Mouse (Mus musculus) megakaryocyte, embryonic 14.5 days (primary cell): ENCODE results near the gene Aqp1. TPM values are rescaled to one million over a fixed set of nuclear protein-coding genes. Genes with fewer than 3 reads are reported as not detected.

Experiments used
- H3K27me3 ChIP-seq: replicated peaks from 2 replicates; pipeline ENCODE3; 2012; ENCODE audit warnings: inconsistent platforms
- H3K36me3 ChIP-seq: replicated peaks from 2 replicates; pipeline ENCODE3; 2012; ENCODE audit warnings: low read length, inconsistent platforms, mixed read lengths
- H3K4me1 ChIP-seq: 2 replicates; pipeline ENCODE4 v1.6.1; 2012; ENCODE audit warnings: inconsistent platforms
- H3K4me3 ChIP-seq: replicated peaks from 2 replicates; pipeline ENCODE3; 2012; ENCODE audit warnings: moderate library complexity, mild to moderate bottlenecking, inconsistent platforms
- H3K9me3 ChIP-seq: 2 replicates; pipeline ENCODE4 v1.6.1; 2012; ENCODE audit warnings: inconsistent platforms
- FLI1 ChIP-seq: IDR thresholded peaks from 2 replicates; pipeline ENCODE4 v1.6.1; 2012; ENCODE audit warnings: low read length, inconsistent platforms, mixed read lengths
- GATA1 ChIP-seq: IDR thresholded peaks from 3 replicates; pipeline ENCODE4 v1.6.1; 2012; ENCODE audit warnings: mixed read lengths, low read length, inconsistent platforms, borderline replicate concordance
- polyA plus RNA-seq: library from polyadenylated mRNA; stranded (reverse); fragments of >175 nt; gene quantifications from 2 replicates; pipeline ENCODE4 v1.2.3, GENCODE M21; 2012; ENCODE audit warnings: low replicate concordance; ENCODE audit not compliant: insufficient read depth

Gene Aqp1
- polyA plus RNA-seq, 1 experiment: 4.6 TPM

DNA sequence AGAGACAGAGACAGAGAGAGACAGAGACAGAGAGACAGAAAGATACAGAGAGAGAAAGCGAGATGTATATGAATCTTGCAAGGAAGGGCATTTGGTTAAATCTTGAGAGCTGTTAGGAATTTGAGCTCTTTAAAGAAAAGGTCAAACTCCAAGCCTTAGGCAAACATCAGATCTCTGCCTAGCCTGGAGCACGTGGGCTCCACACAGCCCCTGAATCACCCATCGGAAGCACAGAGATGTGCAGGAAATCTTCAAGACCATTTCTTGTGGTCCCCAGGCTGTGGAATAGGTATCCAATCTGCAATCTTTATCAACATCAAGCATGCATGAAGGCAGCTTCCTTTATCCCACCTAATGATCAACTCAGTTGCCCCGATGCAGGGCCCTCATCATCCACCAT is 41.2 kb downstream of the Aqp1 start:
- H3K36me3 ChIP-seq: no peaks in the 10 kb centered on the region
- H3K27me3 ChIP-seq: peaks cover 19% of the 10 kb centered on the region
- peaks cover 53% of the 10 kb centered on the region for H3K4me1 ChIP-seq
- no peak overlapping the region for H3K4me3 ChIP-seq
- no peaks in the 10 kb centered on the region for H3K9me3 ChIP-seq
- no peak for TF ChIP-seq FLI1
- no peak for TF ChIP-seq GATA1

DNA sequence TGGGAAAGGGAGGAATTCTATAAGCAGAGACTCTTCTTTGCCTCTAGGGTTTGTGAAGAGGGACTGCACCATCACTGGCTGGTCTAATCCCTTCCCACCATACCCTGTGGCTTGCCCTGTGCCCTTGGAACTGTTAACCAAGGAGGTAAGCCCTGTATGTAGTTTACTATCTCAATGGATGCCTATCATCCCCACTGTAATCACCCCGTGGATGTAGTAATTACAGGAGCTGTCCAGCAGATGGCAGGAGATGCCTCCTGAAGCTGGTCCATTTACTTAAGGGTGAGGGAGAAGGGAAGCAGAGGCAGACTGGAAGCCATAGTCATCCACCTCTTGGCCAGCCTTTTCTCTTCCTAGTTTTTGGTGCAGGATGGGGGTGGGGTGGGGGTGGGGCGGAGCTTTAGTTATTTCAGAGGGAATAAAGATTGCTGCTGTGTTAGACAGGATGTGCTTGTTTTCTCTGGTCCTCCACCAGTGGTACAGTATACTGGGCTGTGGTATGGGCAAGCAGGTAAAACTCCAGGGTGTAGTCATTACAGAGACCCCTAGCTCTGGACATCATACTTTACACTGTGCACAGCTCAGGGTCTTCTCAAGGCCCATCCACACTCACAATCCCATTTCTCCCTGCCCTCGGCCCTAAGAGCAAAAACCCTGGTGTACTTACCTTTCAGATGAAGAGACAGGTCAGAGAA is 43.6 kb downstream of the Aqp1 start:
- peaks cover 26% of the 10 kb centered on the region for H3K27me3 ChIP-seq
- no peak overlapping the region for H3K4me3 ChIP-seq
- no peaks in the 10 kb centered on the region for H3K36me3 ChIP-seq
- TF ChIP-seq FLI1 (no peak), GATA1 (no peak)
- H3K9me3 ChIP-seq: no peaks in the 10 kb centered on the region
- peaks cover 64% of the 10 kb centered on the region for H3K4me1 ChIP-seq

DNA sequence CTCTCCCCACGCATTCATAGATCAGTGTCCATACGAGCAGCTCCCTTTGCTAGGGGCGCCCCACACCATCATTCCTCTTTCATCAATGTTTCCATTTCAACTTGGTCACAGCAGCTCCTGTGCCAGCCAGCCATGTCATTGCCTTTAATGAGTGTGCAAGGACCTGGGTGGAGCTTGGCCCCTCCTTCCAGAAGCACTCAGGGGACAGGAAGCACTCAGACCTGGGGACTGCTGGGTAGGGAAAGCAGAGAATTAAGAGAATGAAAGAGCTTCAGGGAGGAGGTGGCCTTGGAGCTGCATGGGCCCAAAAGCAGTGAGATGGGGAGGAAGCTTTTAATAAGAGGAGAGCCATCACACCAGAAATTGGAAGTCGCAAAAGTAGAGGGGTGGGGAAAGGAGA is 45.7 kb downstream of the Aqp1 start:
- H3K27me3 ChIP-seq: peaks cover 20% of the 10 kb centered on the region
- peaks cover 56% of the 10 kb centered on the region for H3K4me1 ChIP-seq
- TF ChIP-seq GATA1 (no peak), FLI1 (no peak)
- H3K4me3 ChIP-seq: peak overlapping the region; percentile 8
- H3K36me3 ChIP-seq: no peaks in the 10 kb centered on the region
- H3K9me3 ChIP-seq: no peaks in the 10 kb centered on the region

DNA sequence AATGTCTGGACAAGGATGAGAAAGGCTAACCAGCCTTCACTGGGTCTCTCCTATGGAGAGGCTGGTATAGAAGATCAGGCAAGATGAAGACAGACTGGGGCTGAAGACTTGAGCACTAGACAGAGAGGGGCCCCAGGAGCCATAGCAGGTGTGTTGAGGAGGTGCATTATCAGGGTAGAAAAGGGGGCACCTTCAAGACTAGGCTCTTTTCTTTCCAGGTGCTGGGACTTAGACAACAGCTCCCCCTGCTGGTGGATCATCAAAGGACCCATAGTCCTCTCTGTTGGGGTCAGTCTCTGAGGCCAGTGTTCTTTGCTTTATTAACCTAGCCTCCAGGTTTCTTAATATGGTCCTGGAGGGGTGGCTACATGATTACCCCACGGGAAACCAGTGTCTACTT is 47.7 kb downstream of the Aqp1 start:
- no peak overlapping the region for H3K4me3 ChIP-seq
- H3K4me1 ChIP-seq: peaks cover 47% of the 10 kb centered on the region
- no peaks in the 10 kb centered on the region for H3K36me3 ChIP-seq
- 0 out of 2 replicates have a peak, but pooled peaks cover 6% of the 10 kb centered on the region for H3K9me3 ChIP-seq
- TF ChIP-seq GATA1 (no peak), FLI1 (no peak)
- H3K27me3 ChIP-seq: peaks cover 30% of the 10 kb centered on the region

DNA sequence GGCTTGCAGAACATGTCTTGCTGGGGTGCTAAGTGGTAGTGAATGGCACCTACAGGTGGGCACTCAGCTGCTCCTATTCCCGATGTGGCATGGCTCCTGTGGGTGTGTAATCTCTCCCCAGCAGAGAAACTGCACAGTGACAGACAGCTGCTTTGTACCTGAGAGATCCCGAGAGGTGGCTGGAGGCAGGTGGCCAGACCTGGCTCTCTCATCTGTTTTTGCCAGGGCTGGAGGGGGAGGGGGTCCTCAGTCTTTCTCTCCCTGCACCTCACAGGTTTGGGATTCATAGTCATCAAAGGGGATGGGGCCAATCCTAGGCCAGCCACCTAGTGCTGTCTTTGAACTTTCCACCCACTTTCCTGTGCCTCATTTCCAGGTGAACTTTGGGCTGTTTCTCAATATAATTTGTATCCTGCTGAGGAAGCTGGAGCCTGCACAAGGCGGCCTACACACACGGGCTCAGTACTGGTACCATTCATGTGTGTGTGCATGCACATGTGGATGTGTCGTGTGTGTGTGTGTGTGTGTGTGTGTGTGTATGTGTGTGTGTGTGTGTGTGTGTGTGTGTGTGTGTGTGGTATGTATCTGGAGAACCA is 48.2 kb downstream of the Aqp1 start:
- H3K27me3 ChIP-seq: peaks cover 34% of the 10 kb centered on the region
- no peak overlapping the region for H3K4me3 ChIP-seq
- H3K36me3 ChIP-seq: no peaks in the 10 kb centered on the region
- peaks cover 47% of the 10 kb centered on the region for H3K4me1 ChIP-seq
- TF ChIP-seq GATA1 (no peak), FLI1 (no peak)
- 0 out of 2 replicates have a peak, but pooled peaks cover 6% of the 10 kb centered on the region for H3K9me3 ChIP-seq

DNA sequence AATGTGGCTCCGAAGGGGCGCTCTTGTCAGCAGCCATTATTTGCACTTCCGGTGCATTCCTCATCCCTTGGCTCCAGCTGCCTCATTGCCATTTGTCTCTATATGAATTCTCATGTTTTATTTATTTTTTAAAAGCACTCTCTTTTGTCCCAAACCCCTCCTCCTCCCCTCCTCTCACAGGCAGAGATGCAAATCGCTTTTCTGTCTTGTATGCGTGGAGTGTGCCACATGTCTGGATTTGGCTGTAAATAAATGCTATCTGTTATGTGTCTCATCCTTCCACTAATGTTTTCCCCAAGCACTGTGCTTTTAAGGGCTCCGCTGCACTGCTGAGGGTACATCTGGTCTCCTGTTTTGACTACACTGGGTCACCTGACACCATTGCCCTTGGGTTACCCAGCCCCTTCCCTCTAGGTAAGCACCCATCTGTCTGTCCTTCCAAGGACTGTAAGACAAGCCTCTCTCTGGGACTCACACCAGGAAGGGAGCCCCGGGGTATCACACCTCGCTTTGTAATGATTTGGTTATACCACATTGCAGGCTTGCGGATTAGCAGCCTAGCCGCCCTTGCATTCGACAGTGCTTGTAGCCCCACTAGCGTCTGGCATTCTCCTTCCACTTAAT is 52.4 kb downstream of the Aqp1 start:
- no peak overlapping the region for H3K4me3 ChIP-seq
- peaks cover 52% of the 10 kb centered on the region for H3K27me3 ChIP-seq
- TF ChIP-seq GATA1: no peak
- peaks cover 38% of the 10 kb centered on the region for H3K4me1 ChIP-seq
- H3K9me3 ChIP-seq: 0 out of 2 replicates have a peak, but pooled peaks cover 6% of the 10 kb centered on the region
- H3K36me3 ChIP-seq: no peaks in the 10 kb centered on the region

DNA sequence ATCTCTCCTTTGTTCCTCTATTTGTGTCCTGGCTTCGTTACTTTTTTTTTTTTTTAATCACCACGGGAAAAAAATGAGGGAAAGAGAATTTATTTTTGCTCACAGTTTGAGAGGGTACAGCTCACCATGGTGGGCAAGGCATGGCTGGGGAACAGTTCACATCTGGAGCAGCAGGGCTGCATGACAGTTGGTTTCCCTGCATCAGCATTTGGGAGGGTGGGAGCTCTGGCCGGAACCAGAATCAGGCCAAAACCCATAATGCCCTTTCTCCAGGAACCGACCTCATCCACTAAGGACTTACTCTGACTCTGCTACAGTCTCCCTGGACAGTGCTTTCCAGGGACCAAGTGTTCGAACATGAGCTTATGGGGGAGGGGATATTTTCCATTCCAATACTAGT is 53.1 kb downstream of the Aqp1 start:
- Histone ChIP-seq H3K4me3 (no peak overlapping the region), H3K27me3 (peaks cover 53% of the 10 kb centered on the region), H3K36me3 (no peaks in the 10 kb centered on the region), H3K9me3 (0 out of 2 replicates have a peak, but pooled peaks cover 6% of the 10 kb centered on the region), H3K4me1 (peaks cover 35% of the 10 kb centered on the region)
- no peak for TF ChIP-seq GATA1
- no peak for TF ChIP-seq FLI1

DNA sequence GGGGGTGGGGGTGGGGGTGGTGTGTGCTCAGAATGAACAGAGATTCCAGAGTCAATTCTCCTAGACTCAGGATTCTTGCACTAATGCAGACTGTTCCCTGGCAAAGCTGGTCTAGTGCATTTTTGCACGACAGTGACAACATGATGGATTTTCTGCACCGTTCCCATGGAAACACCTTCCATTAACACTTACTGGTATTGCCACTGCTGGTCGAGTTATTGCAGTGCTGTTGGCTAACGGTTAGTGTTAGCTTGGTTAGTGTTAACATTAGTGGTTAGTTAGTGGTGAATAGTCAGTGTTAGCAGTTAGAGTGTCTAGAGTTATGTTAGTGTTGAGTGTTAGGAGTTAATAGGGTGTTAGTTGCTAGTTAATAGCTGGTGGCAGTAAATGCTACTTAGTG is 55.6 kb downstream of the Aqp1 start:
- Histone ChIP-seq H3K27me3 (peaks cover 74% of the 10 kb centered on the region), H3K4me3 (no peak overlapping the region), H3K36me3 (no peaks in the 10 kb centered on the region), H3K4me1 (peaks cover 33% of the 10 kb centered on the region), H3K9me3 (0 out of 2 replicates have a peak, but pooled peaks cover 6% of the 10 kb centered on the region)
- TF ChIP-seq FLI1: no peak
- TF ChIP-seq GATA1: no peak

DNA sequence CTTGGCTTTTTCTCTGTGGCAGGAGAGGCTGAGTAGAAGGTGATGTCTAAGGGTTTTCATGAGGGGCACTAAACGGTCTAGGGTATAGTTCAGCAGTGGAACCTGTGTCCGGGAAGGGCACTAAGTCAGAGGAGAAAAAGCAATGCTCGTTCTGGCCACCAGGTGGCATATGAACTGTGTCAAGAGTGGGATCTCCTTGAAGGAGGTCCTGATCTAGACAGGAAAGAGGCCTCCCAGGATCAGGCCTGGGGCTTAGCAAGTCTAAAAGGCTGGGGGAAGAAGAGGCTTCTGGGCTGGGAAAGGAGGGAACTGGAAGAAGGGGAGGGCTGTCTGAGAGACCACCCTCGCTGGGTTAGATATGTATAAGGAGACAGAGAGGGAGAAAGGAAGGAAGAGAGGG is 56.2 kb downstream of the Aqp1 start:
- TF ChIP-seq GATA1 (no peak), FLI1 (no peak)
- peaks cover 33% of the 10 kb centered on the region for H3K4me1 ChIP-seq
- no peaks in the 10 kb centered on the region for H3K36me3 ChIP-seq
- H3K4me3 ChIP-seq: no peak overlapping the region
- peaks cover 78% of the 10 kb centered on the region for H3K27me3 ChIP-seq
- 0 out of 2 replicates have a peak, but pooled peaks cover 6% of the 10 kb centered on the region for H3K9me3 ChIP-seq

DNA sequence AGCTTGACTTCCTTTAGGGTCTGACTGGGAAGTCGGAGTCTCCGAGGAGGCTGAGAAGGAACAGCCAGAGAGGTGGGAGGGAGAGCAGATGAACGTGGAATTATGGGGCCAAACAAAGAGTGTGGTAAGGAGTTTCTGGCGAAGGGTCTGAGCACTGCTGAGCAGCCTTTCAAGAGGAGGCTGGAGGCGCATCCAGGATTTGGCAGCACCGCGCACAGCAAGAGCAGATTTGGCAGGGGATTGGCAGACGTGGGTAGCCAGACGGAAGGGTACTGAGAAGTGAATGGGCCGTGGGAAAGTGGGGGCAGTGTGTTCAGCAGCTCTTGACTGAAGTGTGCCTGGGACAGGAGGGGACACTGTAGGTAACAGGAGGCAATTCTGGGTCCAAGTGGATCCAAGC is 58.6 kb downstream of the Aqp1 start:
- no peaks in the 10 kb centered on the region for H3K36me3 ChIP-seq
- H3K4me3 ChIP-seq: no peak overlapping the region
- H3K4me1 ChIP-seq: peaks cover 17% of the 10 kb centered on the region
- peaks cover 78% of the 10 kb centered on the region for H3K27me3 ChIP-seq
- H3K9me3 ChIP-seq: no peaks in the 10 kb centered on the region
- TF ChIP-seq GATA1: no peak
- no peak for TF ChIP-seq FLI1
